Mouse (Mus musculus): ENCODE measurements at regions not wholly inside any gene's neighbourhood (a gene's known extent, or its start where the extent isn't known, plus 50 kb on each side); places are given as distances from the start of the nearest gene placed in this dataset.

- no peak for DNase-seq
These were observed 387.5 kb downstream of the Cenpc1 start for GRCm38 (mm10) chr5:85677872-85678271.

- peak; percentile 2 for DNase-seq
These were observed 394.3 kb downstream of the Cenpc1 start for GRCm38 (mm10) chr5:85671121-85671520.

- no peak for DNase-seq
These were observed 403.9 kb downstream of the Cenpc1 start for GRCm38 (mm10) chr5:85661487-85661886.

GRCm38 (mm10) chr5:85621078-85621477 lies 444.3 kb downstream of the Cenpc1 start:
- no peak for DNase-seq

- DNase-seq, result no peak
These were observed 450.6 kb downstream of the Cenpc1 start for GRCm38 (mm10) chr5:85614783-85615182.

- peak; percentile 7 for DNase-seq
These were observed 452.8 kb downstream of the Cenpc1 start for GRCm38 (mm10) chr5:85612606-85613005.

GRCm38 (mm10) chr5:85609104-85609503 lies 456.3 kb downstream of the Cenpc1 start:
- no peak for DNase-seq

GRCm38 (mm10) chr5:85598164-85598563 lies 467.2 kb downstream of the Cenpc1 start:
- no peak for DNase-seq

GRCm38 (mm10) chr5:85595082-85595447 lies 470.3 kb downstream of the Cenpc1 start:
- no peak for DNase-seq

GRCm38 (mm10) chr5:85594413-85595081 lies 470.8 kb downstream of the Cenpc1 start:
- DNase-seq, result no peak

GRCm38 (mm10) chr5:85592236-85592635 lies 473.1 kb downstream of the Cenpc1 start:
- no peak for DNase-seq

GRCm38 (mm10) chr5:85586727-85587126 lies 478.7 kb downstream of the Cenpc1 start:
- peak; percentile 22 for DNase-seq

- no peak for DNase-seq
These were observed 492.9 kb downstream of the Cenpc1 start for GRCm38 (mm10) chr5:85572531-85572930.

- peak; percentile 9 for DNase-seq
These were observed 493.4 kb downstream of the Cenpc1 start for GRCm38 (mm10) chr5:85571967-85572366.

- DNase-seq, result no peak
These were observed 494.0 kb downstream of the Cenpc1 start for GRCm38 (mm10) chr5:85571381-85571780.

GRCm38 (mm10) chr5:85536329-85536728 lies 529.1 kb downstream of the Cenpc1 start:
- DNase-seq, result no peak

GRCm38 (mm10) chr5:85525385-85526194 lies 539.8 kb downstream of the Cenpc1 start:
- DNase-seq, result no peak

- no peak for DNase-seq
These were observed 560.1 kb downstream of the Cenpc1 start for GRCm38 (mm10) chr5:85505244-85505643.

GRCm38 (mm10) chr5:85497261-85497660 lies 568.1 kb downstream of the Cenpc1 start:
- no peak for DNase-seq

- DNase-seq, result no peak
These were observed 579.6 kb downstream of the Cenpc1 start for GRCm38 (mm10) chr5:85485733-85486322.

- DNase-seq, result no peak
These were observed 580.2 kb downstream of the Cenpc1 start for GRCm38 (mm10) chr5:85485157-85485556.

- DNase-seq, result no peak
These were observed 597.6 kb downstream of the Cenpc1 start for GRCm38 (mm10) chr5:85467811-85468210.

- no peak for DNase-seq
These were observed 598.2 kb downstream of the Cenpc1 start for GRCm38 (mm10) chr5:85467151-85467550.

All from right cerebral cortex, adult 18-20 months (tissue).